Comparison of ENCODE assay signal across 16 mouse cellular contexts in genomic region chr6:144282756-144283155, GRCm38 (mm10).
DNase-seq lines count a peak whose midpoint lies in the region; ATAC-seq and TF ChIP-seq lines count a peak whose summit lies in the region.
"Had no signal": no experiment of that assay in that cellular context is flagged by ENCODE, and none has a peak within 500 bp of the region (broad histone marks: within the 10 kb centered on the region; RNA-seq: fewer than 3 reads in every experiment).

No protein-coding gene starts in this region.

- no peaks in the 10 kb centered on the region for H3K4me1 ChIP-seq in thymus, adult 2 months (replicated peaks; ENCODE audit: control insufficient read depth, insufficient read depth, low read length)
- H3K4me1 ChIP-seq in midbrain, embryonic 11.5 days (ENCODE audit: control insufficient read depth, insufficient read depth, low read length): no peaks in the 10 kb centered on the region
- H3K4me1 ChIP-seq: heart, embryonic 10.5 days; neural tube, embryonic 13.5 days had no signal

- no peaks in the 10 kb centered on the region; the same call in 1 of the 2 replicates for H3K27me3 ChIP-seq in thymus, adult 2 months (ENCODE audit: control insufficient read depth, insufficient read depth, low read length)
- no peaks in the 10 kb centered on the region for H3K27me3 ChIP-seq in midbrain, embryonic 11.5 days (ENCODE audit: control insufficient read depth, insufficient read depth, low read length)
- H3K27me3 ChIP-seq: limb, embryonic 15.5 days; neural tube, embryonic 13.5 days had no signal

- H3K9ac ChIP-seq in midbrain, embryonic 11.5 days (ENCODE audit: low read length): no peak overlapping the region
- H3K9ac ChIP-seq: limb, embryonic 15.5 days; lung, embryonic 14.5 days; neural tube, embryonic 13.5 days had no signal

- 95% methylated on average over 12 of the region's 12 CpGs for WGBS in thymus, adult 2 months
- 78% methylated on average over 12 of the region's 12 CpGs for WGBS in midbrain, embryonic 11.5 days

- TF ChIP-seq CTCF in thymus, adult 2 months (IDR thresholded peaks at IDR 0.05; ENCODE audit: borderline replicate concordance, control insufficient read depth, extremely low read depth, insufficient read depth, low read length, poor library complexity): no peak

- H3K4me2 ChIP-seq in midbrain, embryonic 11.5 days: no peak overlapping the region
- H3K4me2 ChIP-seq: limb, embryonic 15.5 days; lung, embryonic 14.5 days; neural tube, embryonic 13.5 days had no signal

- H3K27ac ChIP-seq in thymus, adult 2 months (ENCODE audit: control insufficient read depth, insufficient read depth, low read length): no peak overlapping the region
- H3K27ac ChIP-seq in midbrain, embryonic 11.5 days (ENCODE audit: low read depth, low read length): no peak overlapping the region
- H3K27ac ChIP-seq: heart, embryonic 10.5 days; limb, embryonic 15.5 days; neural tube, embryonic 13.5 days had no signal

- H3K4me3 ChIP-seq in thymus, adult 2 months (ENCODE audit: control insufficient read depth, insufficient read depth, low read length): no peak overlapping the region
- H3K4me3 ChIP-seq in midbrain, embryonic 11.5 days (ENCODE audit: low read depth, low read length): no peak overlapping the region
- H3K4me3 ChIP-seq: erythroblast, embryonic 14.5 days; heart, embryonic 10.5 days; limb, embryonic 15.5 days; neural tube, embryonic 13.5 days had no signal

- no peaks in the 10 kb centered on the region for H3K36me3 ChIP-seq in thymus, adult 2 months (ENCODE audit: control insufficient read depth, insufficient read depth, low read length)
- H3K36me3 ChIP-seq in midbrain, embryonic 11.5 days (ENCODE audit: control insufficient read depth, insufficient read depth, low read length): no peaks in the 10 kb centered on the region
- H3K36me3 ChIP-seq: heart, embryonic 10.5 days; limb, embryonic 15.5 days; neural tube, embryonic 13.5 days had no signal

- TF ChIP-seq POLR2A in thymus, adult 2 months (IDR thresholded peaks at IDR 0.05; ENCODE audit: control insufficient read depth, extremely low read depth, insufficient read depth, low read length, poor library complexity): no peak

- peak; percentile 65 for ATAC-seq in cerebellum, adult (ENCODE audit: insufficient number of reproducible peaks, low FRiP score, low TSS enrichment)
- no peak for ATAC-seq in midbrain, embryonic 11.5 days (ENCODE audit: low FRiP score)
- ATAC-seq: midbrain, embryonic 16.5 days had no signal

- H3K9me3 ChIP-seq in midbrain, embryonic 11.5 days (ENCODE audit: control insufficient read depth, low read length): no peaks in the 10 kb centered on the region
- H3K9me3 ChIP-seq: heart, embryonic 10.5 days; limb, embryonic 15.5 days; neural tube, embryonic 13.5 days had no signal

- peak; percentile 16 to 41 for DNase-seq in layer of hippocampus, adult 8-10 months (ENCODE audit: low spot score in 2 of 2)
- no peak for DNase-seq in layer of hippocampus, adult 9-10 months (ENCODE audit: low spot score)
- DNase-seq in cerebellum, postnatal 10 days: peak; percentile 88 to 91
- DNase-seq in right cerebral cortex, postnatal 10 days (ENCODE audit: low spot score in 2 of 2): peak; percentile 55 to 72
- no peak for DNase-seq in adrenal gland, postnatal 36 days
- DNase-seq in thymus, adult 2 months: no peak
- DNase-seq in midbrain, embryonic 11.5 days (ENCODE audit: low spot score, missing footprints): no peak
- DNase-seq: kidney, adult 8-10 months; lung, embryonic 14.5 days; thymus, postnatal 25 days had no signal

Comparison
In these comparisons a context has a peak if more than half of its experiments do, and no peak if none do; other contexts are left out.
1. DNase-seq: peak in layer of hippocampus, adult 8-10 months (2 of 2), cerebellum, postnatal 10 days (2 of 2) and right cerebral cortex, postnatal 10 days (2 of 2); none in layer of hippocampus, adult 9-10 months (single experiment), adrenal gland, postnatal 36 days (0 of 2), thymus, adult 2 months (single experiment) and midbrain, embryonic 11.5 days (single experiment).